In genomic region chr15:101970536-101970935, GRCm38 (mm10) we compare ENCODE assay signal across 9 mouse cellular contexts. TPM values are rescaled to one million over a fixed set of nuclear protein-coding genes. Genes with fewer than 3 reads are reported as not detected.
DNase-seq lines count a peak whose midpoint lies in the region; ATAC-seq lines count a peak whose summit lies in the region.
"Had no signal": no experiment of that assay in that cellular context is flagged by ENCODE, and none has a peak within 500 bp of the region (broad histone marks: within the 10 kb centered on the region; RNA-seq: fewer than 3 reads in every experiment).

No protein-coding gene starts in this region.

- peak; percentile 46 to 56 for DNase-seq in heart, postnatal 36 days
- peak; percentile 66 for DNase-seq in urinary bladder, postnatal 14 days (ENCODE audit: low spot score)
- no peak for DNase-seq in urinary bladder, postnatal 10 days (ENCODE audit: low spot score)
- peak; percentile 78 for DNase-seq in embryo, embryonic 9.5 days (ENCODE audit: extremely low spot score)
- no peak for DNase-seq in c-Kit-positive CD71-positive TER-119-positive erythroid progenitor cells, embryonic 14.5 days (ENCODE audit: low spot score)
- DNase-seq in right cerebral cortex, adult 2 months (ENCODE audit: low spot score in 2 of 2) = no peak

- H3K27ac ChIP-seq in heart, embryonic 11.5 days (ENCODE audit: low read depth, low read length) = no peak overlapping the region
- no peak overlapping the region for H3K27ac ChIP-seq in lung, embryonic 16.5 days (ENCODE audit: low read length)
- H3K27ac ChIP-seq: neural tube, embryonic 13.5 days had no signal

- intact Hi-C loops in heart, postnatal 36 days (cut with DNase I) = loop anchor here (5.0 kb wide), 1 partner anchor 68 kb away; no protein-coding TSS in a partner anchor

- H3K36me3 ChIP-seq in heart, embryonic 11.5 days (ENCODE audit: control insufficient read depth, insufficient read depth, low read length) = no peaks in the 10 kb centered on the region
- H3K36me3 ChIP-seq in lung, embryonic 16.5 days (ENCODE audit: control insufficient read depth, insufficient read depth, low read length) = no peaks in the 10 kb centered on the region
- H3K36me3 ChIP-seq: neural tube, embryonic 13.5 days had no signal

- no peaks in the 10 kb centered on the region for H3K4me1 ChIP-seq in heart, embryonic 11.5 days (ENCODE audit: control insufficient read depth, insufficient read depth, low read length)
- H3K4me1 ChIP-seq in lung, embryonic 16.5 days (replicated peaks; ENCODE audit: control insufficient read depth, insufficient read depth, low read length) = peaks cover 14% of the 10 kb centered on the region

- no peaks in the 10 kb centered on the region for H3K9me3 ChIP-seq in heart, embryonic 11.5 days (replicated peaks; ENCODE audit: control insufficient read depth, low read length)
- H3K9me3 ChIP-seq in lung, embryonic 16.5 days (ENCODE audit: control insufficient read depth, low read length) = no peaks in the 10 kb centered on the region
- H3K9me3 ChIP-seq: neural tube, embryonic 13.5 days had no signal

- H3K4me3 ChIP-seq in heart, embryonic 11.5 days (ENCODE audit: low read depth, low read length) = no peak overlapping the region
- H3K4me3 ChIP-seq in lung, embryonic 16.5 days (ENCODE audit: low read length) = no peak overlapping the region
- H3K4me3 ChIP-seq: neural tube, embryonic 13.5 days had no signal

- WGBS in heart, embryonic 11.5 days (ENCODE audit: insufficient replicate concordance) = 2% methylated on average over 3 of the region's 6 CpGs
- WGBS in lung, embryonic 16.5 days = 4% methylated on average over 3 of the region's 6 CpGs

- no peak overlapping the region for H3K9ac ChIP-seq in heart, embryonic 11.5 days (ENCODE audit: low read depth, low read length)
- 0 out of 2 replicates have a peak overlapping the region, but pooled peaks have one; percentile 30 for H3K9ac ChIP-seq in lung, embryonic 16.5 days (ENCODE audit: low read length)
- H3K9ac ChIP-seq: neural tube, embryonic 13.5 days had no signal

- no peak for ATAC-seq in heart, embryonic 11.5 days (replicated peaks; ENCODE audit: insufficient number of reproducible peaks, low FRiP score, low TSS enrichment)
- no peak for ATAC-seq in lung, embryonic 16.5 days (ENCODE audit: low read depth)

- H3K4me2 ChIP-seq in heart, embryonic 11.5 days = no peak overlapping the region
- no peak overlapping the region for H3K4me2 ChIP-seq in lung, embryonic 16.5 days (ENCODE audit: low read depth, low read length)
- H3K4me2 ChIP-seq: neural tube, embryonic 13.5 days had no signal

- H3K27me3 ChIP-seq in heart, embryonic 11.5 days (ENCODE audit: control insufficient read depth, insufficient read depth, low read length) = peaks cover 5% of the 10 kb centered on the region
- H3K27me3 ChIP-seq in lung, embryonic 16.5 days (ENCODE audit: control insufficient read depth, insufficient read depth, low read depth, low read length) = no peaks in the 10 kb centered on the region; the same call in 1 of the 2 replicates
- H3K27me3 ChIP-seq: neural tube, embryonic 13.5 days had no signal

RNA-seq across cellular contexts. Expression of gene Krt78, which starts 16.4 kb away (rescaled TPM):
- total RNA-seq in heart, postnatal 36 days (2021) = not detected
- polyA plus RNA-seq in heart, embryonic 11.5 days (2014; fragmentation: Nextera tagmentation; extraction: Ambion mirVana) = not detected in 2 replicates
- 0.10 and 0.21 TPM in 2 replicates for polyA plus RNA-seq in lung, embryonic 16.5 days (2015; fragmentation: Nextera tagmentation; extraction: Ambion mirVana)
- polyA plus RNA-seq: neural tube, embryonic 13.5 days had no signal

RNA-seq across cellular contexts. Expression of gene Krt79, which starts 30.4 kb away (rescaled TPM):
- total RNA-seq in heart, postnatal 36 days (2021) = not detected
- 1.2 and 1.7 TPM in 2 replicates for polyA plus RNA-seq in heart, embryonic 11.5 days (2014; fragmentation: Nextera tagmentation; extraction: Ambion mirVana)
- 0.80 and 1.2 TPM in 2 replicates for polyA plus RNA-seq in lung, embryonic 16.5 days (2015; fragmentation: Nextera tagmentation; extraction: Ambion mirVana)

RNA-seq across cellular contexts. Expression of gene Krt8, which starts 33.7 kb away (rescaled TPM):
- total RNA-seq in heart, postnatal 36 days (2021) = 1 to 10 TPM; 1.4 to 2.5 TPM
- polyA plus RNA-seq in heart, embryonic 11.5 days (2014; fragmentation: Nextera tagmentation; extraction: Ambion mirVana) = 30.4 and 36.8 TPM in 2 replicates
- 402 and 445 TPM in 2 replicates for polyA plus RNA-seq in lung, embryonic 16.5 days (2015; fragmentation: Nextera tagmentation; extraction: Ambion mirVana)

RNA-seq across cellular contexts. Expression of gene Krt4, which starts 46.0 kb away (rescaled TPM):
- total RNA-seq in heart, postnatal 36 days (2021) = not detected
- 0.07 TPM in 1 of 2 replicates, not detected in the other for polyA plus RNA-seq in heart, embryonic 11.5 days (2014; fragmentation: Nextera tagmentation; extraction: Ambion mirVana)
- polyA plus RNA-seq in lung, embryonic 16.5 days (2015; fragmentation: Nextera tagmentation; extraction: Ambion mirVana) = 14.2 and 23.3 TPM in 2 replicates

RNA-seq across cellular contexts. Expression of gene Krt18, which starts 57.4 kb away (rescaled TPM):
- total RNA-seq in heart, postnatal 36 days (2021) = 1 to 10 TPM; 2.5 to 5.1 TPM
- polyA plus RNA-seq in heart, embryonic 11.5 days (2014; fragmentation: Nextera tagmentation; extraction: Ambion mirVana) = 39.3 and 41.9 TPM in 2 replicates
- 263 and 293 TPM in 2 replicates for polyA plus RNA-seq in lung, embryonic 16.5 days (2015; fragmentation: Nextera tagmentation; extraction: Ambion mirVana)

Comparison
In these comparisons a context has a peak if more than half of its experiments do, and no peak if none do; other contexts are left out.
1. DNase-seq: peak in heart, postnatal 36 days (2 of 2), urinary bladder, postnatal 14 days (single experiment) and embryo, embryonic 9.5 days (single experiment); none in urinary bladder, postnatal 10 days (single experiment), c-Kit-positive CD71-positive TER-119-positive erythroid progenitor cells, embryonic 14.5 days (single experiment) and right cerebral cortex, adult 2 months (0 of 2).
2. RNA of gene Krt8, which starts 33.7 kb away (polyA plus RNA-seq): 402 to 445 TPM in lung, embryonic 16.5 days; 30.4 to 36.8 TPM in heart, embryonic 11.5 days; every median in the first group is over 10 times any median in the second.